Mouse (Mus musculus): ENCODE measurements around the gene Fgf18.

GRCm38 (mm10) chr11:33112407-33112806 is 34.8 kb downstream of the Fgf18 start:
- TF ChIP-seq TAL1 (IDR thresholded peaks at IDR 0.05; ENCODE audit: low read length) (no peak), GATA1 (IDR thresholded peaks at IDR 0.05; ENCODE audit: low read length) (no peak)
